Mouse (Mus musculus) olfactory bulb, adult 2 months (tissue): ENCODE measurements around the gene Arid5a.

Experiments
- CTCF ChIP-seq: fragments of 200-500 bp; IDR thresholded peaks from 2 replicates; pipeline ENCODE4 v1.5.1; 2012; ENCODE audit warnings: low read depth, mild to moderate bottlenecking, low read length, moderate library complexity; ENCODE audit not compliant: insufficient read depth
- POLR2A ChIP-seq: fragments of 200-500 bp; IDR thresholded peaks from 2 replicates; pipeline ENCODE4 v1.6.1; 2012; ENCODE audit warnings: mild to moderate bottlenecking, low read depth, low read length, moderate library complexity; ENCODE audit not compliant: insufficient read depth

DNA sequence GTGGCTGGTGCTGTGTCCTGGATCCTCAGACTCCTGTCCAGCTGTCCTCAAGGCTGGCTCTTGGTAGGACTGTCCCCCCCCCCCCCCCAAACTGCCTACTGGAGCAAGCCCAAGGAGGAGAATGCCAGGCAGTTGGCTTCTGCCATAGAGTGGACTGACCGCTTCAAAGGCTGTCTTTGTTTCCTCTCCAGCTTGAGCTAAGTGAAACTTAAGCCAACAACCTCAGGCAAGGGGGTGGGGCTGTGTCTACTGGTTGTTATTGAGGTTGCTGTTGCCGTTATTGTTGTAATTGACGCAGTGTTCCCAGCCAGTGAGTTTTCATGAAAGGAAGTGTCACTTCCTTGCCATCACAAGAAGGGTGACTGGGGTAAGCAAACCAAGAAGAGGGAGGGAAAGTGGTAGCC lies 2.0 kb downstream of the Arid5a start:
- TF ChIP-seq POLR2A (no peak), CTCF (no peak)
